8 mouse cellular contexts compared by ENCODE assay signal in the genomic region with DNA sequence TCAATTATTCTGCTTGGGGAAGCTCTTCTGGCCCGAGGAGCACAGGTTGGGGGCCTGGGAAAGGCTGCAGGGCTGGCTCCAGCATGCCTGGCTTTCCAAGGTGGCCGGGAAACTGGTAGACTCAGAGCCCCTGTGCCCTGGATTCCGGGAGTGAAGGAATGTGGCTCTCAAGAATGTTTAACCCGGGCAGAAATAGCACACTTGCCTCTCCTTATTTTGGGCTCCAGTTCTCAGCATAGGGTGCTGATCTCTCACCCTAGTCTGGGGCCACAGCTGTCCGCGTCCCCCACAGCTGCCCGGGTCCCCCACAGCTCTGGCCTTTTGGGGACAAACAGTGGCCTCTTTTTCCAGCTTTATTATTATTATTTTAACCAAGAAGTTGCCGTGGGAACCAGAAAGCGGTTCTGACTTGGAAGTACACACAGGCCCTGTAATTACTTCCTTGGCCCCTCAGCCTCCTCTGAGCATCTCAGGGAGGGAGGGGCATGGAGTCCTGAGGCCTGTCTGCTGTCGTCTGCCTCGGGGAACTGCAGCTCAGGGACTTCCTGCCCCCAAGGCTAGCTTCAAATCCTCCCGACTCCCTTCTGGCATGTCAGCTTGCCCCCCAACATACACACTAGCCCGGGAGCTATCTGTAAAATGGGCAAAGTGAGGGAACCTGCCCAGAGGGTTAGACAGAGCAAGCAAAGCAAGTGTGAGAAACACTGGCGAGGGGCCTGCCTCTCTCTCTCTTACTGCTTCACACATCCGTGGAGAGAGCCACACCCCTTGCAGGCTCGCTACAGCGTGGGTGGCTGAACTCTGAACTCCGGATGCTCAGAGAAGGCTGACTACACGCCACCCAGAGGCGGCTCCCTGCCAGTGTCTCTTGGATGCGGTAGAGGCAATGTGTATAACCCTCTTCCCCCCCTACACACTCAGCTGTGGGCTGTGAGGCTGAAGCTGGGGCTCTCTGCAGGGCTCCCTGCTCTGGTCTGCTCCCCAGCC. TPM values are rescaled to one million over a fixed set of nuclear protein-coding genes. Genes with fewer than 3 reads are reported as not detected.
A peak's percentile ranks its signal among the peaks of the same experiment; 100 is the strongest.
DNase-seq lines count a peak whose midpoint lies in the region; ATAC-seq and TF ChIP-seq lines count a peak whose summit lies in the region.

No protein-coding gene starts in this region.

- peak overlapping the region; percentile 79 for H3K27ac ChIP-seq in cortical plate, adult 2 months (ENCODE audit: insufficient read depth, low read length)
- H3K27ac ChIP-seq in intestine, embryonic 16.5 days (ENCODE audit: low read length), result peak overlapping the region; percentile 79
- peak overlapping the region; percentile 85 for H3K27ac ChIP-seq in limb, embryonic 13.5 days
- H3K27ac ChIP-seq in midbrain, embryonic 14.5 days (replicated peaks; ENCODE audit: low read depth, low read length), result peak overlapping the region; percentile 49

- 18% methylated on average over 21 of the region's 21 CpGs for WGBS in intestine, embryonic 16.5 days
- 15% methylated on average over 21 of the region's 21 CpGs for whole genome bisulfite sequencing in limb, embryonic 13.5 days
- WGBS in midbrain, embryonic 14.5 days, result 19% methylated on average over 21 of the region's 21 CpGs

- H3K27me3 ChIP-seq in intestine, embryonic 16.5 days (replicated peaks; ENCODE audit: control insufficient read depth, insufficient read depth, low read length), result no peaks in the 10 kb centered on the region
- no peaks in the 10 kb centered on the region for H3K27me3 ChIP-seq in limb, embryonic 13.5 days
- no peaks in the 10 kb centered on the region for H3K27me3 ChIP-seq in midbrain, embryonic 14.5 days (ENCODE audit: control insufficient read depth, insufficient read depth, low read length)

- H3K9me3 ChIP-seq in intestine, embryonic 16.5 days (ENCODE audit: control insufficient read depth, low read length), result no peaks in the 10 kb centered on the region
- no peaks in the 10 kb centered on the region for H3K9me3 ChIP-seq in limb, embryonic 13.5 days
- no peaks in the 10 kb centered on the region for H3K9me3 ChIP-seq in midbrain, embryonic 14.5 days (ENCODE audit: control insufficient read depth, low read length)

- ATAC-seq in granulocyte monocyte progenitor cell, adult 5-6 weeks (replicated peaks; ENCODE audit: poor library complexity, severe bottlenecking), result peak; percentile 85
- peak; percentile 54 for ATAC-seq in intestine, embryonic 16.5 days
- peak; percentile 49 for ATAC-seq in limb, embryonic 13.5 days (ENCODE audit: low FRiP score, low read depth)
- ATAC-seq in midbrain, embryonic 14.5 days (ENCODE audit: low FRiP score, low TSS enrichment), result no peak

- H3K4me1 ChIP-seq in cortical plate, adult 2 months (ENCODE audit: control insufficient read depth, insufficient read depth, low read length), result peaks cover 16% of the 10 kb centered on the region
- peaks cover 44% of the 10 kb centered on the region for H3K4me1 ChIP-seq in intestine, embryonic 16.5 days (ENCODE audit: control insufficient read depth, insufficient read depth, low read length)
- H3K4me1 ChIP-seq in limb, embryonic 13.5 days, result peaks cover 61% of the 10 kb centered on the region
- peaks cover 41% of the 10 kb centered on the region for H3K4me1 ChIP-seq in midbrain, embryonic 14.5 days (ENCODE audit: control insufficient read depth, insufficient read depth, low read length)

- peak; percentile 52; the same call in 1 of the 2 replicates for TF ChIP-seq POLR2A in cortical plate, adult 2 months (IDR thresholded peaks at IDR 0.05; ENCODE audit: extremely low read depth, insufficient read depth, low read length)

- TF ChIP-seq CTCF in cortical plate, adult 2 months (IDR thresholded peaks at IDR 0.05; ENCODE audit: extremely low read depth, insufficient read depth, low read length), result peak; percentile 51

- peak; percentile 66 for DNase-seq in cerebellum, adult 11 months
- DNase-seq in cerebellum, postnatal 4 days (ENCODE audit: low spot score in 2 of 2), result no peak
- DNase-seq in midbrain, embryonic 14.5 days, result peak; percentile 63
- DNase-seq in spleen, postnatal 10 days (ENCODE audit: low spot score in 2 of 2), result peak; percentile 34 to 82

- 0 out of 2 replicates have a peak overlapping the region, but pooled peaks have one; percentile 1 for H3K4me3 ChIP-seq in cortical plate, adult 2 months (ENCODE audit: insufficient read depth, low read length)
- H3K4me3 ChIP-seq in intestine, embryonic 16.5 days (ENCODE audit: low read length), result peak overlapping the region; percentile 16; the same call in 1 of the 2 replicates
- H3K4me3 ChIP-seq in limb, embryonic 13.5 days, result peak overlapping the region; percentile 2; the same call in 1 of the 2 replicates
- H3K4me3 ChIP-seq in midbrain, embryonic 14.5 days (replicated peaks; ENCODE audit: low read depth, low read length), result no peak overlapping the region

- H3K4me2 ChIP-seq in intestine, embryonic 16.5 days (ENCODE audit: low read depth, low read length), result peak overlapping the region; percentile 41
- peak overlapping the region; percentile 50 for H3K4me2 ChIP-seq in limb, embryonic 13.5 days (replicated peaks)
- peak overlapping the region; percentile 15; the same call in 1 of the 2 replicates for H3K4me2 ChIP-seq in midbrain, embryonic 14.5 days (ENCODE audit: low read length)

- H3K9ac ChIP-seq in intestine, embryonic 16.5 days (ENCODE audit: low read depth, low read length), result peak overlapping the region; percentile 48
- H3K9ac ChIP-seq in limb, embryonic 13.5 days, result peak overlapping the region; percentile 58
- peak overlapping the region; percentile 17; the same call in 1 of the 2 replicates for H3K9ac ChIP-seq in midbrain, embryonic 14.5 days (replicated peaks; ENCODE audit: low read length)

- H3K36me3 ChIP-seq in intestine, embryonic 16.5 days (ENCODE audit: control insufficient read depth, insufficient read depth, low read length), result no peaks in the 10 kb centered on the region
- H3K36me3 ChIP-seq in limb, embryonic 13.5 days, result no peaks in the 10 kb centered on the region
- H3K36me3 ChIP-seq in midbrain, embryonic 14.5 days (ENCODE audit: control insufficient read depth, insufficient read depth, low read length), result no peaks in the 10 kb centered on the region

RNA-seq across cellular contexts. Expression of gene Ncs1, which starts 10.6 kb away (rescaled TPM):
- 167 and 176 TPM in 2 replicates for polyA plus RNA-seq in cortical plate, adult 2 months (2012; rRNA removed)
- total RNA-seq in granulocyte monocyte progenitor cell, adult 5-6 weeks (2014; fragmentation: Nextera tagmentation), result 2.1 and 4.6 TPM in 2 replicates
- total RNA-seq in granulocyte monocyte progenitor cell, adult 5-6 weeks (2017), result 2.5 and 3.2 TPM in 2 replicates
- 18.3 and 18.7 TPM in 2 replicates for polyA plus RNA-seq in intestine, embryonic 16.5 days (2015; fragmentation: Nextera tagmentation; extraction: Ambion mirVana)
- 46.4 and 49.6 TPM in 2 replicates for polyA plus RNA-seq in limb, embryonic 13.5 days (2015; fragmentation: Nextera tagmentation; extraction: Ambion mirVana)
- 167 and 185 TPM in 2 replicates for polyA plus RNA-seq in midbrain, embryonic 14.5 days (2014; fragmentation: Nextera tagmentation; extraction: Ambion mirVana)

RNA-seq across cellular contexts. Expression of gene Hmcn2, which starts 58.0 kb away (rescaled TPM):
- 1.5 TPM in 2 replicates for polyA plus RNA-seq in cortical plate, adult 2 months (2012; rRNA removed)
- total RNA-seq in granulocyte monocyte progenitor cell, adult 5-6 weeks (2014; fragmentation: Nextera tagmentation), result 0.09 TPM in 1 of 2 replicates, not detected in the other
- total RNA-seq in granulocyte monocyte progenitor cell, adult 5-6 weeks (2017), result 0.15 TPM in 1 of 2 replicates, not detected in the other
- polyA plus RNA-seq in intestine, embryonic 16.5 days (2015; fragmentation: Nextera tagmentation; extraction: Ambion mirVana), result 4.1 and 4.7 TPM in 2 replicates
- polyA plus RNA-seq in limb, embryonic 13.5 days (2015; fragmentation: Nextera tagmentation; extraction: Ambion mirVana), result 0.03 and 0.06 TPM in 2 replicates
- polyA plus RNA-seq in midbrain, embryonic 14.5 days (2014; fragmentation: Nextera tagmentation; extraction: Ambion mirVana), result 0.08 and 0.22 TPM in 2 replicates

Comparison
In these comparisons a context has a peak if more than half of its experiments do, and no peak if none do; other contexts are left out.
1. DNase-seq: peak in cerebellum, adult 11 months (single experiment), midbrain, embryonic 14.5 days (single experiment) and spleen, postnatal 10 days (2 of 2); none in cerebellum, postnatal 4 days (0 of 2).
2. Peak in every context shown above with its lines, with median percentiles within 50 percentile points of each other: H3K27ac ChIP-seq, H3K4me2 ChIP-seq and H3K9ac ChIP-seq.